Mouse (Mus musculus) spleen, adult 10 weeks (tissue): ENCODE data around the gene Ppargc1a. TPM values are rescaled to one million over a fixed set of nuclear protein-coding genes. Genes with fewer than 3 reads are reported as not detected.

Experiments
- polyA plus RNA-seq: library from polyadenylated mRNA; stranded (reverse); fragments of 350-450 nt; fragmentation: Illumina TruSeq; extraction: RNeasy Lipid Tissue Mini Kit (QIAGEN cat#74804); gene quantifications from one replicate; pipeline ENCODE4 v1.2.3, GENCODE M21; 2015; ENCODE audit warnings: low replicate concordance; ENCODE audit not compliant: insufficient read depth

Ppargc1a gene
- 1.2 TPM for polyA plus RNA-seq

GRCm38 (mm10) chr5:51567659-51568058 is at the start of gene Ppargc1a:
Gene Ppargc1a, minus strand, starts transcription at chr5:51567726.

